Mouse (Mus musculus) kidney, embryonic 15.5 days (tissue): Measurements from ENCODE around the gene Slc25a10. TPM values are rescaled to one million over a fixed set of nuclear protein-coding genes. Genes with fewer than 3 reads are reported as not detected.

Source experiments
- ATAC-seq: fragments of 200-750 bp; cut with Nextera tagmentation; replicated peaks from 2 replicates; pipeline ENCODE4 v1.8.0; 2017; ENCODE audit warnings: moderate TSS enrichment; ENCODE audit not compliant: low FRiP score
- H3K27ac ChIP-seq: fragments of 300-500 bp; sonication (generic); 2 replicates; pipeline ENCODE4 v1.5.1; 2015; ENCODE audit warnings: mild to moderate bottlenecking, inconsistent platforms
- H3K27me3 ChIP-seq: fragments of 300-500 bp; sonication (generic); 2 replicates; pipeline ENCODE4 v1.6.1; 2015; ENCODE audit warnings: inconsistent platforms
- H3K36me3 ChIP-seq: fragments of 300-500 bp; sonication (generic); 2 replicates; pipeline ENCODE4 v1.6.1; 2015; ENCODE audit warnings: inconsistent platforms
- H3K4me1 ChIP-seq: fragments of 300-500 bp; sonication (generic); 2 replicates; pipeline ENCODE4 v1.6.1; 2015; ENCODE audit warnings: inconsistent platforms
- H3K4me2 ChIP-seq: fragments of 300-500 bp; sonication (generic); 2 replicates; pipeline ENCODE4 v1.6.1; 2015; ENCODE audit warnings: moderate library complexity, mild to moderate bottlenecking, inconsistent platforms
- H3K4me3 ChIP-seq: fragments of 300-500 bp; sonication (generic); replicated peaks from 2 replicates; pipeline ENCODE4 v1.5.1; 2015; ENCODE audit warnings: mild to moderate bottlenecking, inconsistent platforms
- H3K9ac ChIP-seq: fragments of 300-500 bp; sonication (generic); 2 replicates; pipeline ENCODE4 v1.6.1; 2015; ENCODE audit warnings: mild to moderate bottlenecking, inconsistent platforms
- H3K9me3 ChIP-seq: fragments of 300-500 bp; sonication (generic); replicated peaks from 2 replicates; pipeline ENCODE4 v1.6.1; 2016; ENCODE audit warnings: inconsistent platforms
- WGBS: fragments of 180-500 bp; shearing (Covaris S2); methylation state at CpG from one replicate; pipeline ENCODE4 v1.1.7; 2015; ENCODE audit warnings: mixed read lengths; 5-methylcytosine and 5-hydroxymethylcytosine counted together
- polyA plus RNA-seq: library from polyadenylated mRNA; unstranded; fragments of >200 nt; fragmentation: Nextera tagmentation; extraction: Ambion mirVana; gene quantifications from 2 replicates; pipeline ENCODE4 v1.2.1, GENCODE M21; 2015

The Slc25a10 gene
- polyA plus RNA-seq = 84.6 and 91.9 TPM in 2 replicates

DNA sequence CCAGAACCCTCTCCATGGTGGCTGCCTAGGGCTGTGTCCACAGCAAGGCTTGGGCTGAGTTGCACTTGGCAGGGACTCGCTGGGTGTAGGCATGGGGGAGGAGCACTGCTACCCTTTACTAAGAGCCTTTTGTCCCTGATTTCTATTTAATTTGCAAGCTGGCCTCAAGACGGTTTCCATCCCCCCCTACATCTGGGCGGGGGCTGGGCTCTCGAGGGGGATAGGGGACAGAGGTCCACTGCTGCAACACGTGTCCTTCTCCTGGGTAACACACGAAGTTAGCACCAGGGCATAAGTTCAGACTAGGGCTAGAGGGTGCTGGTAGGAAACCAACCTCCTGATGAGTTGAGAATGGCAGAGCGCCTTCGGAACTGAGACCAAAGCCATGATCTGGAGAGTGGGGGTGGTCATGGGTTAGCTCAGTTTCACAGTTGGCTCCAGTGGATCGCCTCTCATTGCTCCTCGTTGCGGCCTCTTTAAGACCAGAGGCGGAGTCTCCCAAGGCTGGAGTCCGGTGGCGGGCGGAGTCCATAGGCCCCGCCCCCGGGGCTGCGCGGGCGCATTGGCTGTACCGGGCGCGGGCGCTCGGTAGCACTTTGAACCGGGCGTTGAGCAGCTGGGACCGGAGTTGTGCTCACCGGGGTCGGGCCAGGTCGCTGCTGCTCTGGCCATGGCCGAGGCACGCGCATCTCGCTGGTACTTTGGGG is at the start of gene Slc25a10:
Gene Slc25a10, plus strand, starts transcription at position 524 of the 707 bp plus-strand sequence.
- Histone ChIP-seq H3K9me3 (no peaks in the 10 kb centered on the region), H3K36me3 (peaks cover 57% of the 10 kb centered on the region), H3K27ac (peak within 1 kb of the TSS; percentile 89), H3K4me2 (peak within 1 kb of the TSS; percentile 78), H3K9ac (peak within 1 kb of the TSS; percentile 75), H3K4me3 (peak within 1 kb of the TSS; percentile 82), H3K4me1 (peaks cover 54% of the 10 kb centered on the region), H3K27me3 (no peaks in the 10 kb centered on the region)
- ATAC-seq = peak; percentile 91
- under 1% methylated on average over 35 of the region's 35 CpGs for WGBS

DNA sequence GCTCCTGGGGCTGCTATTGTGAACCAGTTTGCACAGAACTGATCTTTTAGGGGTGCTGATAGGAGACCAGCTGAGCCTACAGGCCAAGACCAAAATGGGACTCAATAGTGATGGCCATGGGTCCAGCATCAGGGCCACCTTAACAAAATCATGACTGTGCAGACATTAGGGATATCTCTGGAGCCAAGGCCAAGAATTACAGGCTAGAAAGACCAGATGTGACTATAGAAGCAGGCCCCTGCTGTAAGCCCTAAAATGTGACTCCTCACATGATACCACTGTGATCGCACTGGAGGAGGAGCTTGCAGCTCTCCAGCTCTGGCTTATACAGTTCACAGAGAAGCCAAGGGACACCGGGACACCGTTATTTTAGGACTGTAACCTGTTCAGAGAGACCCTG is 49.3 kb upstream of the Slc25a10 start, which contains the start of gene Tspan10:
Gene Tspan10, plus strand, starts transcription at position 301 of the 400 bp plus-strand sequence.
- ATAC-seq = no peak
- 91% methylated on average over 3 of the region's 3 CpGs for WGBS

DNA sequence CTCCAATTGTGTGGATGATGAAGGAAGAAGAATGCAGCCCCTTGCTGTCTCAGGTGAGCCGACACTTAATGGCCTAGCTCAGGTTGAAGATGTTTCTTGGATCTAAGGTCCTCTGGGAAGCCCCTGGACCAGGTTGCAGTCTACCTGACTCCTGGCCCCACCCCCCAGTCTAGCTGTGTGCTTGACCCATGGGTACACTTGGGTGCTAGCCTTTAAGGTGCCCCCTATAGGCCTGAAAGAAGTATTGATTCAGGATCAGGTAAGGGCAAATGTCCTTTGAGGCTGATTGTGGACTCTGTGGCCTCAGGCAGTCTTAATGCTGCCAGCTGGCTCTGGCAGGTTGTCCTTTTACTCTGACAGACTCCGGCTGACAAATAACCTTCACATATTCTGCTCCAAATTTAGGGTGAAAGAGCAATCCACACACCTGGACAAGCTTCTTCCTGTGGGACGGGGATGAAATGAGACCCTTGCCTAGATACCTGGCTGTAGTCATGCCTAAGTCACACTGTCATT is 48.8 kb upstream of the Slc25a10 start:
- 87% methylated on average over 3 of the region's 3 CpGs for WGBS
- H3K9ac ChIP-seq = no peak overlapping the region
- H3K27ac ChIP-seq = no peak overlapping the region
- H3K4me3 ChIP-seq = no peak overlapping the region
- no peaks in the 10 kb centered on the region for H3K36me3 ChIP-seq
- no peaks in the 10 kb centered on the region for H3K27me3 ChIP-seq
- H3K4me2 ChIP-seq = no peak overlapping the region
- H3K9me3 ChIP-seq = no peaks in the 10 kb centered on the region
- ATAC-seq = no peak
- H3K4me1 ChIP-seq = peaks cover 2% of the 10 kb centered on the region

More for the DNA sequence above, 49.3 kb upstream of the Slc25a10 start, which contains the start of gene Tspan10:
- Histone ChIP-seq H3K9ac (no peak within 1 kb of the TSS), H3K4me2 (no peak within 1 kb of the TSS), H3K9me3 (no peaks in the 10 kb centered on the region), H3K36me3 (no peaks in the 10 kb centered on the region), H3K4me1 (no peaks in the 10 kb centered on the region), H3K4me3 (no peak within 1 kb of the TSS), H3K27me3 (no peaks in the 10 kb centered on the region), H3K27ac (no peak within 1 kb of the TSS)

DNA sequence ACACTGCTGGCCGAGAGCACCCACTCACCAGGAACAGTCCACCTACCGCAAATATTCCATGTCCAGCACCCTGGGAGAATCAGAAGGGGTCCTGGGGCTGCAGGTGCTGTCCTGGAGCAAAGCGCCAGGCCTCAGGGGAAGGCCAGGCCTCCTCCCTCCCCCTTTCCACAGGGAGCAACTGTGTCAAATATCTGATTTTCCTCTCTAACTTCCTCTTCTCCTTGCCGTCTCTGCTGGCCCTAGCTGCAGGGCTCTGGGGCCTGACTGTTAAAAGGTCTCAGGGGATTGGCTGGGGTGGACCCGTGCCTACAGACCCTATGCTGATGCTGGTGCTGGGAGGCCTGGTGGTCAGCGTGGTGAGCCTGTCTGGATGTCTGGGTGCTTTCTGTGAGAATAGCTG is 47.5 kb upstream of the Slc25a10 start:
- ATAC-seq = no peak
- 74% methylated on average over 6 of the region's 6 CpGs for WGBS
- Histone ChIP-seq H3K27me3 (no peaks in the 10 kb centered on the region), H3K9me3 (no peaks in the 10 kb centered on the region), H3K36me3 (no peaks in the 10 kb centered on the region), H3K9ac (no peak overlapping the region), H3K4me1 (peaks cover 10% of the 10 kb centered on the region), H3K4me3 (no peak overlapping the region), H3K4me2 (no peak overlapping the region), H3K27ac (no peak overlapping the region)

DNA sequence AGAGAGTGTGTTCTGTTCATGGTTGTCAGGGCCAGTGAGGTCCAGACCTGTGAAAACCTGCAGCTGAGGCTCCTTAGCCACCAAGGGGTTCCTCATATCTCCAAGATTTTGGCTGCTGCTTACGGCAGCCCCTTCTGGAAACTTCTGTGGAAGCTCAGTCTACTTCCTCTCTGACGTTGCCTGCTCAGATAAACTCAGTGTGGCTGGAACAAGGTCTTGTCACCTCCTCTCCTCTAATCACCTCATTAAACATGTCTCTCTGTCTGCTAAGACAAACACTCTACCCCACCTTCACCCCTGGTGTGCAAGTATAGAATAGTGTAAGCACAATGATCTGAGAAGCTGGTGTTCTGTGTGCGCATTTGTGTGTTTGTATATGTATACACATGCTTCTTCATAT is 46.2 kb upstream of the Slc25a10 start:
- 44% methylated on average over 3 of the region's 3 CpGs for WGBS
- no peak for ATAC-seq

DNA sequence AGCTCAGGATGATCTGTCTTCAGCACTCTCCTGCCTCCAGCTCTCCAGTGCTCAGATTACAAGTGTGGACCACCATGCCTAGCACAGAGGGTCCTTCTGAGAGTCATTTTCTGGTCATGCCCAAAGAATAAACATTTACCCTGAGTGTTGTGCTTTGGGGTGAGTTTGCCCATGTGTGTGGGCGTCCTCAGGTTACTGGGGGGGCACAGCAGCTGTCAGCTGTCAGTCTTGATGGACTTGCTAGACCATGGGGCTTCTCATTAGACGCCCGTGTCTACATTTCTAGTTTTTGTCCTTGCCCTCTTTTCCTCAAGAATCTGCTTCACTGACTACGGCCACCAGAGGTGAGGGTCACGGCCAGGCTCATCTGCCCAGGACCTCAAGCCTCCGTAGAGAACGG is 44.5 kb upstream of the Slc25a10 start:
- ATAC-seq = no peak
- 59% methylated on average over 7 of the region's 7 CpGs for WGBS
- no peak overlapping the region for H3K27ac ChIP-seq
- no peaks in the 10 kb centered on the region for H3K36me3 ChIP-seq
- H3K27me3 ChIP-seq = no peaks in the 10 kb centered on the region
- H3K4me2 ChIP-seq = no peak overlapping the region
- peaks cover 10% of the 10 kb centered on the region for H3K4me1 ChIP-seq
- no peak overlapping the region for H3K4me3 ChIP-seq
- no peak overlapping the region for H3K9ac ChIP-seq
- H3K9me3 ChIP-seq = no peaks in the 10 kb centered on the region

More for the DNA sequence above, 46.2 kb upstream of the Slc25a10 start:
- Histone ChIP-seq H3K9ac (no peak overlapping the region), H3K9me3 (no peaks in the 10 kb centered on the region), H3K4me1 (peaks cover 10% of the 10 kb centered on the region), H3K4me3 (no peak overlapping the region), H3K27ac (no peak overlapping the region), H3K27me3 (no peaks in the 10 kb centered on the region), H3K4me2 (no peak overlapping the region), H3K36me3 (no peaks in the 10 kb centered on the region)

DNA sequence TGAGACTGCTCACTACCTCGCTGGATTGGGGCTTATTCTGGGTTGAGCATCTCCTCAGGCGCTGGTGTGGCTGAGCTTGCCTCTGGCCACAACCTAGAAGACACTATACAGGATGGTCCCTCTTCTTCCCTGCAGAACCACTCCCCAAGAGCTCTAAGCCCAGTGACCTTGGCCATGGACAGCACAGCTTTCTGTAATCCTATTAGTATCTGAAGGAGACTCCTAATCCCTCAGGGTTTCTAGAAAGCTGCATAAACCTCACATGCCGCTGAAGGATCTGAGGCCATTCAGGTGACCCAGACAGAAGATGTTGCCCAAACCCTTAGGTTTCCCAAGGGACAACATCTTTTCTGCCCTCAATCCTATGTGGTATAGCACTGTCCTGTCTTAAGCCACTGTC is 39.4 kb upstream of the Slc25a10 start:
- Histone ChIP-seq H3K9me3 (no peaks in the 10 kb centered on the region), H3K9ac (no peak overlapping the region), H3K27ac (no peak overlapping the region), H3K36me3 (peaks cover 6% of the 10 kb centered on the region; the same call in 1 of the 2 replicates), H3K27me3 (no peaks in the 10 kb centered on the region), H3K4me2 (no peak overlapping the region), H3K4me3 (no peak overlapping the region), H3K4me1 (peaks cover 18% of the 10 kb centered on the region)
- 77% methylated on average over 3 of the region's 3 CpGs for WGBS
- no peak for ATAC-seq

DNA sequence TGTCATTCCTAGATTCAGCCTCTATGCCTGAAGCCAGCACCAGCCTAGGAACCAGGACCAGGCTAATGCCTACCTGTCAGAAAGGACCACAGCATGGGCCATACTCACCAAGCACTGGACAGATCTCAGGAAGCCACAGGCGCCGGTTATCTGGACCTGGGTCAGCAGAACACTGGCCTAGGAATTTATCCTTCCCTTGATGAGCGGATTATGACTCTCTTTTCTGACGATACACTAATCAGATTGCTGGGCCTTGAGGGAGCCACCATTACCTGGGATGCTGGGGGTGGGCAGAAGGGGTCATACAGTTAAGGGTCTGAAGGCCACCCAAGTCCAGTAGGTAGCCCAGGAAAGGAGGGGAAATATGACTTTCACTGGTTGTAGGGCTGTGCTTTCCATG is 38.3 kb upstream of the Slc25a10 start, which contains the start of gene Pde6g:
Gene Pde6g, minus strand, starts transcription at position 195 of the 400 bp plus-strand sequence.
- H3K4me2 ChIP-seq = no peak within 1 kb of the TSS
- 82% methylated on average over 4 of the region's 4 CpGs for WGBS
- no peak within 1 kb of the TSS for H3K9ac ChIP-seq
- no peaks in the 10 kb centered on the region for H3K27me3 ChIP-seq
- peaks cover 14% of the 10 kb centered on the region for H3K4me1 ChIP-seq
- ATAC-seq = no peak
- H3K27ac ChIP-seq = no peak within 1 kb of the TSS
- no peak within 1 kb of the TSS for H3K4me3 ChIP-seq
- no peaks in the 10 kb centered on the region for H3K9me3 ChIP-seq
- H3K36me3 ChIP-seq = peaks cover 6% of the 10 kb centered on the region; the same call in 1 of the 2 replicates

DNA sequence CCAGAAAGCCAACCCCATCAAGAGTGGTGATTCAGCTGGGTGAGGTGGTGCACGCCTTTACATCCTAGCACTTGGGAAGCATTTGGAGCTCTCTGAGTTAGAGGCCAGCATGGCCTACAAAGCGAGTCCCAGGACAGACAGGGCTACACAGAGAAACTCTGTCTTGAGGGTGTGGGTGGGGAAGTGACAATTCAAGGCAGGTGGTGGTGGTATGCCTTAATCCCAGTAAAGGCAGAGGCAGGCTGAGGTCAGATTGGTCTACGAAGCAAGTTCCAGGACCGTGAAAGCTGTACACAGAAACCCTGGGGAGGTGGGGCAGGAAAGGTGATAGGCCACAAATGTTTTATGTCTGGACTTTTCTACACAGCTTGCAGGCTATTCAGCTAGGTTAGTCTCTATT is 36.7 kb upstream of the Slc25a10 start:
- no peaks in the 10 kb centered on the region for H3K27me3 ChIP-seq
- H3K4me3 ChIP-seq = no peak overlapping the region
- H3K4me1 ChIP-seq = peaks cover 23% of the 10 kb centered on the region
- peaks cover 15% of the 10 kb centered on the region for H3K36me3 ChIP-seq
- no peak overlapping the region for H3K9ac ChIP-seq
- no peak for ATAC-seq
- 88% methylated on average over 4 of the region's 4 CpGs for WGBS
- H3K27ac ChIP-seq = no peak overlapping the region
- no peaks in the 10 kb centered on the region for H3K9me3 ChIP-seq
- no peak overlapping the region for H3K4me2 ChIP-seq

DNA sequence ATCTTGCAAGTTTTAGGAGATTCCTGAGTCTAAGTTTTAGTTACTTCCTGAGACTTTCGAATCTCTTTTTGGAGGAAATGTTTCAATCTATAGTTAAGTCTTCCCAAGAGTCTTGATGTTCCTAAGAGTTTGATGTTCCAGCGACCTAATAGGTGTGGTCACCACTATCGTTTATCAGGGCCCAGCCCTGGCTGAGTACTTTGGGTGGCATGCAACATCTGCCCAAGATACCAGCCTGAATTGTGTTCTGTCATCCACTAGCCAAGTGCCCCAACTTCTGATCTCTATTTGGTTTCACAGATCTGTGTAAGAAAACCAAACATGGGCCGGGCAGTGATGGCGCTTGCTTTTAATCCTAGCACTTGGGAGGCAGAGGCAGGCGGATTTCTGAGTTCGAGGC is 36.2 kb upstream of the Slc25a10 start:
- no peaks in the 10 kb centered on the region for H3K27me3 ChIP-seq
- H3K27ac ChIP-seq = no peak overlapping the region
- H3K36me3 ChIP-seq = peaks cover 18% of the 10 kb centered on the region
- H3K4me3 ChIP-seq = no peak overlapping the region
- no peak for ATAC-seq
- no peak overlapping the region for H3K9ac ChIP-seq
- H3K4me1 ChIP-seq = peaks cover 23% of the 10 kb centered on the region
- WGBS = 91% methylated on average over 7 of the region's 7 CpGs
- H3K9me3 ChIP-seq = no peaks in the 10 kb centered on the region
- H3K4me2 ChIP-seq = no peak overlapping the region

DNA sequence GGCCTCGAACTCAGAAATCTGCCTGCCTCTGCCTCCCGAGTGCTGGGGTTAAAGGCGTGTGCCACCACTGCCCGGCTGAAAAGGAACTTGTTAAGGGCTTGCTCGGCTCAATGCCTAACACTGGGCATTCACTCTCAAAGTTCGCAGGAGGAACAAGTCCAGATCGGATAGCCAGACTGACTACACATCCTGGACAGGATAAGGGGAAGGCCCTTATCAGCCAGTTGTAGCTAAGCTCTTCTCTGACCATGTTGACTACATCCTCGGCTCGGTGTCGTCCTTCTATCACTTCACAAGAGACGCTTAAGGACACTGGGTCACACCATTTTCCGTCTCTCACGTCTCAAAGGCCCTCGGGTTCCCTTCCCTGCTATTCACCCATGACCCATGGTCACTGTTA is 34.3 kb upstream of the Slc25a10 start:
- Histone ChIP-seq H3K9ac (peak overlapping the region; percentile 98), H3K27me3 (no peaks in the 10 kb centered on the region), H3K4me1 (peaks cover 23% of the 10 kb centered on the region), H3K4me2 (peak overlapping the region; percentile 85), H3K27ac (peak overlapping the region; percentile 92), H3K4me3 (peak overlapping the region; percentile 94), H3K9me3 (no peaks in the 10 kb centered on the region), H3K36me3 (peaks cover 37% of the 10 kb centered on the region)
- ATAC-seq = peak; percentile 16; the same call in 1 of the 2 replicates
- 27% methylated on average over 14 of the region's 14 CpGs for WGBS
